Mouse (Mus musculus): ENCODE measurements at regions not wholly inside any gene's neighbourhood (a gene's known extent, or its start where the extent isn't known, plus 50 kb on each side); places are given as distances from the start of the nearest gene placed in this dataset.
A peak's percentile ranks its signal among the peaks of the same experiment; 100 is the strongest.

- no peak for TF ChIP-seq EP300 (IDR thresholded peaks at IDR 0.05; ENCODE audit: low read depth)
- TF ChIP-seq CTCF (IDR thresholded peaks at IDR 0.05; ENCODE audit: low read depth), result peak; percentile 63
Observed at GRCm38 (mm10) chr8:88944038-88944437, 99.9 kb downstream of the Sall1 start.

Measured in liver, postnatal 0 days (tissue).